Mouse (Mus musculus): ENCODE results near the gene Pou5f1. TPM values are rescaled to one million over a fixed set of nuclear protein-coding genes. Genes with fewer than 3 reads are reported as not detected.
"Not testable (repeated sequence)": the region's sequence is repeated elsewhere in the genome, so short reads cannot be mapped to it uniquely, and the experiment has no call there.

Gene Pou5f1
- total RNA-seq, 1 experiment from 2014 or later, result not detected

- not testable (repeated sequence) for ATAC-seq (ENCODE audit: extremely low read depth, insufficient number of reproducible peaks, low FRiP score, poor library complexity, severe bottlenecking)
Observed at GRCm38 (mm10) chr17:35508279-35508678, 2.5 kb downstream of the Pou5f1 start.

GRCm38 (mm10) chr17:35509284-35509683, 3.5 kb downstream of the Pou5f1 start:
- no peak for ATAC-seq (ENCODE audit: extremely low read depth, insufficient number of reproducible peaks, low FRiP score, poor library complexity, severe bottlenecking)

GRCm38 (mm10) chr17:35512916-35513626, 7.3 kb downstream of the Pou5f1 start:
- no peak for ATAC-seq (ENCODE audit: extremely low read depth, insufficient number of reproducible peaks, low FRiP score, poor library complexity, severe bottlenecking)

GRCm38 (mm10) chr17:35513886-35514285, 8.1 kb downstream of the Pou5f1 start:
- ATAC-seq (ENCODE audit: extremely low read depth, insufficient number of reproducible peaks, low FRiP score, poor library complexity, severe bottlenecking), result 0 out of 2 replicates have a peak, but pooled peaks have one; percentile 27

- ATAC-seq (ENCODE audit: extremely low read depth, insufficient number of reproducible peaks, low FRiP score, poor library complexity, severe bottlenecking), result no peak
Observed at GRCm38 (mm10) chr17:35514756-35515155, 8.9 kb downstream of the Pou5f1 start.

- no peak for ATAC-seq (ENCODE audit: extremely low read depth, insufficient number of reproducible peaks, low FRiP score, poor library complexity, severe bottlenecking)
Observed at GRCm38 (mm10) chr17:35515911-35516640, 10.3 kb downstream of the Pou5f1 start.

GRCm38 (mm10) chr17:35516652-35517500, 11.1 kb downstream of the Pou5f1 start, which contains the start of the genes Tcf19 and Cchcr1:
Gene Tcf19 (minus strand): TSS chr17:35516824.
Gene Cchcr1 (plus strand): TSS chr17:35517100.
- peak; percentile 75 for ATAC-seq (ENCODE audit: extremely low read depth, insufficient number of reproducible peaks, low FRiP score, poor library complexity, severe bottlenecking)

GRCm38 (mm10) chr17:35517526-35517925, 11.7 kb downstream of the Pou5f1 start:
- ATAC-seq (ENCODE audit: extremely low read depth, insufficient number of reproducible peaks, low FRiP score, poor library complexity, severe bottlenecking), result no peak

- ATAC-seq (ENCODE audit: extremely low read depth, insufficient number of reproducible peaks, low FRiP score, poor library complexity, severe bottlenecking), result no peak
Observed at GRCm38 (mm10) chr17:35524354-35524753, 18.5 kb downstream of the Pou5f1 start.

- ATAC-seq (ENCODE audit: extremely low read depth, insufficient number of reproducible peaks, low FRiP score, poor library complexity, severe bottlenecking), result no peak
Observed at GRCm38 (mm10) chr17:35526644-35527043, 20.8 kb downstream of the Pou5f1 start.

- ATAC-seq (ENCODE audit: extremely low read depth, insufficient number of reproducible peaks, low FRiP score, poor library complexity, severe bottlenecking), result no peak
Observed at GRCm38 (mm10) chr17:35532360-35532759, 26.5 kb downstream of the Pou5f1 start.

- ATAC-seq (ENCODE audit: extremely low read depth, insufficient number of reproducible peaks, low FRiP score, poor library complexity, severe bottlenecking), result no peak
Observed at GRCm38 (mm10) chr17:35532901-35533300, 27.1 kb downstream of the Pou5f1 start, which contains the start of gene Psors1c2. Gene Psors1c2 (plus strand): TSS chr17:35533201.

- ATAC-seq (ENCODE audit: extremely low read depth, insufficient number of reproducible peaks, low FRiP score, poor library complexity, severe bottlenecking), result peak; percentile 80
Observed at GRCm38 (mm10) chr17:35534343-35534742, 28.5 kb downstream of the Pou5f1 start.

GRCm38 (mm10) chr17:35537421-35537820, 31.6 kb downstream of the Pou5f1 start:
- ATAC-seq (ENCODE audit: extremely low read depth, insufficient number of reproducible peaks, low FRiP score, poor library complexity, severe bottlenecking), result no peak

- no peak for ATAC-seq (ENCODE audit: extremely low read depth, insufficient number of reproducible peaks, low FRiP score, poor library complexity, severe bottlenecking)
Observed at GRCm38 (mm10) chr17:35538476-35538875, 32.7 kb downstream of the Pou5f1 start.

GRCm38 (mm10) chr17:35539540-35539939, 33.7 kb downstream of the Pou5f1 start:
- no peak for ATAC-seq (ENCODE audit: extremely low read depth, insufficient number of reproducible peaks, low FRiP score, poor library complexity, severe bottlenecking)

- ATAC-seq (ENCODE audit: extremely low read depth, insufficient number of reproducible peaks, low FRiP score, poor library complexity, severe bottlenecking), result no peak
Observed at GRCm38 (mm10) chr17:35542761-35543411, 37.1 kb downstream of the Pou5f1 start.

- no peak for ATAC-seq (ENCODE audit: extremely low read depth, insufficient number of reproducible peaks, low FRiP score, poor library complexity, severe bottlenecking)
Observed at GRCm38 (mm10) chr17:35543412-35543861, 37.6 kb downstream of the Pou5f1 start.

- ATAC-seq (ENCODE audit: extremely low read depth, insufficient number of reproducible peaks, low FRiP score, poor library complexity, severe bottlenecking), result no peak
Observed at GRCm38 (mm10) chr17:35544001-35544400, 38.2 kb downstream of the Pou5f1 start.

Measured in neutrophil, adult 5-6 weeks (primary cell).